Mouse (Mus musculus) MEL-GATA-1-ER (cell line): Measurements from ENCODE around the gene Dnm3.

Experiments
- DNase-seq: peaks from one replicate; pipeline ENCODE4 v3.0.0-alpha.2; 2012; ENCODE audit warnings: low read depth; ENCODE audit errors: extremely low read depth

Gene Dnm3

GRCm38 (mm10) chr1:162037185-162037765 lies 440.6 kb downstream of the Dnm3 start:
- no peak for DNase-seq

DNA sequence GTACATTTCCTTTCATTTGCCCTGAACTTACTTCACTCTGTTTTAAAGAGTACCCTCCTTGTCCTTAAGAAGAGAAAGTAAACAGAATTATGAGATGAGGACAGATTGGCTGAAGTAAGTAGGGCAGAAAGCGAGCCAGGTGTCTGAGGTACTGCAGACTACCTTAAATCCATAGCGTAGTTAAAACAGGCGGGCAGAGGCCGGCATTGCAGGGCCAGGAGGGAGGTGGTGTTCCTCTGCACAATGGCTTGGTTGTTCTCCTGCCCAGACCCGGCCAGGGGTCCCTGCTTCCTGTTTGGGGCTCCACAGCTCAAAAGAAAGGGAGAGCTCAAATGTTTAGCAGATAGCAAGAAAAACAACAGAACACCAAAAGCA lies 441.4 kb downstream of the Dnm3 start:
- DNase-seq = no peak

DNA sequence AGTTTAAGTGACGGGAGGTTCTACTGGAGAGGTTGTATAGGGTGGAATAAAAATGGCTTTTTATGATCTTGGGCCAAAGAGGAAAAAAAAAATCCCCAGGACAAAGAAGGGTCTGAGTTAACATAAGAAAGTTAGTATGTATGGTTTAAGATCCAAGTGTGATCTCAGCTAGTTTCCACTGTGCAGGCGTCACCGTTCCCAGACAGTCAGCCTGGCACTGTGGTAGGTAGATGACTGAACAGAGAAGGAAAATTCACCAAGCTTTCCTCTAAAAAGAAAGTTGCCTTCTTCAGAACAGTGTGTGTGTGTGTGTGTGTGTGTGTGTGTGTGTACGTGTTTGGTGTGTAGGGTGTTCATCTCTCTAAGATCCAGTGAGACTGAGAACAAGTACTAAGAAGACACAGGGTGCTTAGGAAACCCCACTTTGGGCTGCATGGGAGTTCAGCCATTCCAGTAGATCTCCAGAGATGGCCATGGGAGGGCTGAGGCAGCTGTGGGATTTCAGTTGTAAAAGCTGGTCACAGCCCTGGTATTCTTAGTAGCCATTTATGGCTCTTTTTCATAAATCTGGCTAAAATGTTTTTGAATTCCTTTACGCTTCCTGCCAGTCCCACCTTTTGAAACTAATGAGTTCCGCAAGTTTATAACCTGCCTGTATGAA lies 441.9 kb downstream of the Dnm3 start:
- DNase-seq = no peak

DNA sequence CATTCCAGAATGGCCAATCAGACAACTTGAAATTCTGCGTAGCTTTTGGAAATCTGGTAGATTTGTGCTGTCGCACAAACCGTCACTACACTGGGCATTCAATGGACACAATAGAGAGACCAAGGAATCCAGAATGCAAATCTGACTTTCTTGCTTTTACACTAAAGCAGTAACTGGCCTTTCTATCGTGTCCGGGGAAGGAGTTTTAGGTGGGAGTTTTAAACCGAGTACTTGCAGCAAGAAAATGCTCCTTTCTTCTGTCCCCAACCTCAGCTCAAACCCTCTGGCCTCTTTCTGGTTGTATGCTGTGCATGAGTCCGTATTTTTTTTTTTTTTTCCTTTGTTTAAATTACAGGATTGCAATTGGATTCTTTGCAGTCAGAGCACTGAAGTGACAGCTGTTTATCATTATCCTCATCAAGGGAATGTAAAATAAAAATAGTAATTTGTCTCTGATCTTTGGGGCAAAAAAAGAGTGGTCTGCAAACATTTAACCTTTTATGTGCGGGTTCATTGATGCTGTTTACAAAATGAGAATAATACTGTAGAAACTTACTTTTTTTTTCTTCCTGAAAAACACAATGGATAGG lies 454.1 kb downstream of the Dnm3 start:
- DNase-seq = no peak

DNA sequence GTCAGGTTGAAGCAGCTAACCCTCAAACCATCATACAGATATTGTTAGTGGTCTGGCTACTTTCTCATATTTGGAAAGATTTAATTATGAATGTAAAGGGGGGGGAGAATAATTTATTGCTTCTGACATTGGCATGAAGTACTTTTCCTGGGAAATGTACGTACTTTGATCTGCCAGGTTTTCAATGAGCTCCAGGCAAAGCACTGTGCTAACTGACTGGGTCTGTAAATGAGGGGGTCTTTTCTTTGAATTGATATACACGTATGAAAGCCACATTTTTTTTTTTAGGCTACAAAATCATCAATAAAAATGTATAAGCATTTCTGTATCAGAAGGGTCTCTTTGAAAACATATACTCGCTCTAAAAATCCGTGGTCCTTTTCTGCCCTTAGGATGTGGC lies 457.1 kb downstream of the Dnm3 start:
- DNase-seq = no peak

DNA sequence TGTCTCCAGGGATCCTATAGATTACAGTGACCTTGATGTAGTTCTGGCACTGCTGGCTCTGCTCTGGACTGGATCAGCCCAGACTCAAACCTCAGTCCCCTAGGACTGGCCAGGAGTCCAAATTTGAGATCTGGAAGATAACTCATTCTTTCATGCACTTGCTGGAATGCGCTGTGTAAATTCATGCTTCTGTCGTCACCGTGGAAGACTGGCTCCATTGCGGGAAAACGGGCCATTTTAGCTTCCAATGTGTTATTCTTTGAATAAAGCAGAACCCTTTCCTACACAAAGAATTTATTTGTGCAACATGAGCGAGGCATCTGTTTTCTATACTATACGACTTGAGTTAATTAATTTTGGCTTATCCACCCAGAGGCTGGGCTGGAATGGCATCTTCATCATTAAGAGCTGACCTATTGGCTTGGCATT lies 457.5 kb downstream of the Dnm3 start:
- no peak for DNase-seq

GRCm38 (mm10) chr1:162018601-162018977 lies 459.2 kb downstream of the Dnm3 start:
- DNase-seq = no peak

DNA sequence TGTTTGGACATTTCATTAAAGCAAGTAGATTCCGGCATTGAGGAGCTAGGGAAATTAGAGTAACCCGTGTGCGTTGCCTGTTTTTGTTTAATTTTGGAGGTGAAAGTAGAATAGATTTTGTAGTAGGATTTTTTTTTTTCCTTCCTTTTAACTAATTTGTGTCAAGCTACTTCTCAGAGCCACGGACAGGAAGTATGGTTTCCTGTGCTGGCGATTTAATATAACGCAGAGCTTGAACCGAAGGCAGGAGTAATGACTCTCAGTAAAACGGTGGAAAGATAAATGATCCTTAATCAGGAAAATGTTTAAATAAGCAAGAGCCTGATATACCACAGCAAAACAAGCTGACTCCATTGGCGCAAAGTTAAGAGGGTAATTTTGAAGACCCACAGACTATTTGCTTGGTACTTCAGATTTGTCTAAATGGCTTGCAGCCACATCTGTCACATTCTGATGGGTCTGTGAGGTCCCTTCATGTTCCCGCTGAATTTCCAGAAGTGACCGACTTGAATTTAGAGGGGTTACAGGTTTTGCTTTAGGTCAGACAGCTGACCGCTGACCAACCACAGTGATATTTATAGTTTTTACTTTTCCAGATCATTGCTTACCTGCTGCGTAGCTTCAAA lies 459.7 kb downstream of the Dnm3 start:
- DNase-seq = no peak

GRCm38 (mm10) chr1:162016982-162017381 lies 460.9 kb downstream of the Dnm3 start:
- DNase-seq = no peak

DNA sequence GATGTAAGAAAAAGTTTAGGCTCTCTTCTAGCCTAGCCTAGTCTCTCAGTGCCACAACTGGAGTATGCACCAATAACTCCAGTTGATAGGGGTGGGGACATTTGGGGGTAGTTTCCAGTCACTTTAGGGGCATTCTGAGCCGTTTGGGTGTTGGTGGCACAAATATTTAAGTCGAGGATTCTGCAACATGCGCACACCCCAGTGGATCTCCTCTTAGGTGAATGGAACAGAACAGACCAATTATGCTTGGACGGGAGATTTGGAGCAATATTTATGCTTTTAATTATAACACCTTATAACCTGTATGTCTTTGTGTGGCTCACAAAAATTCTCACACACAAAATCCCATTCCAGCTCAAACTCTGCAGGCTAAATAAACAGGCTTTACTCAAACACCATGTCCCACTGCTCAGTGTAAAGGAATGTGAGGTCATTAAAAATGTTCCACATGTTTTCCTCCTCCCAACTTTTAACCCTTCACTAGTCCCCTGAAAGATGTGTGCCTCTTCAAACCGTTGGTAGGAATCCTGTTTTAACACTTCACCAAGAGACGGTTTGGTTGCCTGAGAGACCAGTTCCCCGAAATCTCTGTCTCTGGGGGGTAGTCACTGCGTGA lies 462.5 kb downstream of the Dnm3 start:
- no peak for DNase-seq

DNA sequence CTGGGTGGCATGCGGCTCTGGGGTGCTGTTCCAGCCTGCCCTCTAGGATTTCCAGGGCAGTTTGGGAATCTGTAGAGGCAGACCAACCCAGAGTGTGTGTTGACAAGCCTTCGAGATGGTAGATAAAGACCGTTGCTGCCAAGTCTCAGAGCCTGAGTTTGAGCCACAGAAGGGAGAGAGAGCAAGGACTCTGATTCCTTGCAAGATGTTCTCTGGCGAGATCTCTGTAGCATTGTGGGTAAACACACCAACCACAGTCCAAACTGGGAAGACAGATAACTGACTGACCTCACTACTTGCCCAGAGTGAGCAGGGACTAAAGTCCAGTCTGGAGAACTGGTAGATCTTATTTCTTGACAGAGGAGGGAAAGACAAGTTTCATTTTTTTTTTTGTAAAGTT lies 464.3 kb downstream of the Dnm3 start:
- DNase-seq = no peak

GRCm38 (mm10) chr1:162011523-162012245 lies 466.1 kb downstream of the Dnm3 start:
- no peak for DNase-seq

GRCm38 (mm10) chr1:162009086-162009485 lies 468.7 kb downstream of the Dnm3 start:
- no peak for DNase-seq

GRCm38 (mm10) chr1:162008631-162009067 lies 469.2 kb downstream of the Dnm3 start:
- DNase-seq = no peak

DNA sequence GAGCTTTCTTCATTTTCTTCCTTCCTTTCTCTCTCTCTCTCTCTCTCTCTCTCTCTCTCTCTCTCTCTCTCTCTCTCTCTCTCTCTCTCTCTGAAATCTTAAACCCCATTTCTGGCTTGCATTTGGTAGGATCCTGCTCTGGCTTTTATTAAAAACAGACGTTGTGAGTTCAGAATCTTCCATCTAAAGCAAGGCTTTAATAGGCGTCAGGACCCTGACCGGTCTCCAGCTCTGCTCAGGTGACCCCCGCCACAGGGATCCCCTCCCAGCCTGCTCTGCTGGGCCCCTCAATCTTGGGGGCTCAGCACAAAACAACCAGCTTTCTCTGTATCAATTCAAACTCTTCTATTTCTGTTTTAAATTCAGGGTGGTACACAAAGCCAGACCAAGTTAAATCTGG lies 469.6 kb downstream of the Dnm3 start:
- DNase-seq = no peak

DNA sequence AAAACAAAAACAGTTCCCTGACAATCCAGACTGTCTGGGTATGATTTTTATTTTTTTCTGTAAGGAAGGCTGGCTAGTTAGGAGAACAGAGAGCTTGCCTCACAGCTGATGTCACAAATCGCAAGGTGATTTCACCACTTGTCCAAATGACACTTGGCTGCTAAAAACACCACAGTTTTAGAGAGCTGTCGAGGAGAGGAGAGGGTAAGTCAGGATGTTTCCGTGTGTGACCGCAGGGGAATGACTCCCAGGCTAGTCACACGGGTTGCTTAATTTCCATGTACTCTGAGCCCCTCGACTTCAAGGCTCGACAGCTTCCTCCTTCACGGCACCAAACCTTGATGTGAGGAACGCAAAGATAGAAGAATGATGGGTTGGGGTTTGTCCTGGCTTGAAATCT lies 471.7 kb downstream of the Dnm3 start:
- no peak for DNase-seq

DNA sequence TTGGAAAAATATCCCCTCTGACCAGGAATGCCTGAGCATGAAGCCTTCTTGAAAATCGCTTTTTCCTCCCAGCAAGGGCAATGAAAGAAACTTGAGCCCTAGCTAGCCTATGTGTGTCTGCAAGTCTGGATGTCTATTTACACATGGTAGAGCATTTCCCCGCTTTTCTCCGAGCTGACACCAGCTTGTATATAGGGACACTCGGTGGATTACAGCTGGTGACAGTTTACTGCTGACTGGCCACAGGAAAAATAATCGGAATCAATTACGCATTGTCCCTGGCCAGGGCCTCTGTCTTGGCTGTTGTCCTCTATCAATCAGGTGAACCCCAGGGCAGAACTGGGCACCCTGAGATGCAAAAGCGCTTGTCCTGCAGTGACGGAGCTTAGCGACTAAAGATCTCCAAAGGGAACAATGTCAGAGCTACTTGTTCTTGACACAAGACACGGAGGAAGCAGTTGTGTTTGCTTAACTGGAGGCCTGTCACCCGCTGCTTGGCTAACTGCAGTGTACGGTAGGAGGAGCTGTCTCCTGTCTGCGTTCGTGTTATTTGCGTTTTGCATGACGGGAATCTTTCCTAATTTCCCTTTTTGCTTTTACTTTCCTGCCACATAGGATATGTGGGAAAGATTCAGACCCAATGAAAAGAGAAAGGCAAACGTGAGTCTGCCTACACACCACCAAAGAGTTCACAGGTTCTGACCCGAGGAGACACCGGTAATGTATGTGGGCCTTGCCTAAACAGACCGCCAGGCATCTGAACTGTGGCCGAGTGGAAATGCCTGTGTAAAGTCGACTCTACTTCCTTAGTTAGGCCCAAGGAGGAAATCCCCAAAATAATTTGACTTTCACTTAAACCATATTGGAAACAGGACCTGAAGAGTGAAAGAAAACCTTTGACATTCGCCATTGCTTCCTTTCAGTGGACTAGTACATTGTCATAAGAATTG lies 472.7 kb downstream of the Dnm3 start:
- DNase-seq = no peak

DNA sequence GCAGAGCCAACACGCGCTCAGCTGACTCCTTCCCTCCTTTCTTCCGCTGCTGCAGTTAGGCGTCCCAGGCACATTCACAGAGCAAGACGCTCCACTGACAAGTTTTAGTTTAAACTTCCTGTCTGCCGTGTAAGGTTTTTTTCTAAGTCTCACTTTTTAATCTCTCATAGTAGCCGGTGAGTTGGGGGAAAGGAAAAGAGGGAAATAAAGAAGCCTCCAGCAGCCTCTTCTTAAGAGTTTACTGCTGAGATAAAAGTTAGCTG lies 473.4 kb downstream of the Dnm3 start:
- DNase-seq = no peak

GRCm38 (mm10) chr1:162003729-162004517 lies 473.9 kb downstream of the Dnm3 start:
- no peak for DNase-seq

DNA sequence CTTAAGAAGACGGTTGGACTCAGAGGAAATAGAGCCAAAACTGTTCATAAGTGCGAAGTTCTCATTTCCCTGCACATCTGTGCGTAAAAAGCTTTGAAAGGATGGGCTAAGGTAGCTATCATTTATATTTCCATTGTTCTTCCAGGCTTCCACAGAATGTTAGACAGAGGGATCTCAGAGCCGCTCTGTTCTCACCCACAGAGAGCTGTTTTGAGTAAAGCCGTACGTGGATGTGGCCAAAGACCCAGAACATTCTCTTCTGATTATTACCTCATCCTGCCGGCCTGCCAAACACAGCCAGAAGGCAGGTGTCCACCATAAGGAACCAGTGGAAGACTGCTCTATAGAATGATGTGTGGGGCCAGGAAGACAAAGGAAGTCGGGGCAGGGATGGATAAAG lies 476.5 kb downstream of the Dnm3 start:
- no peak for DNase-seq
